Mouse (Mus musculus): ENCODE measurements around the gene Bcl10. TPM values are rescaled to one million over a fixed set of nuclear protein-coding genes. Genes with fewer than 3 reads are reported as not detected.
A peak's percentile ranks its signal among the peaks of the same experiment; 100 is the strongest.
"Not testable (repeated sequence)": the region's sequence is repeated elsewhere in the genome, so short reads cannot be mapped to it uniquely, and the experiment has no call there.

The Bcl10 gene
- polyA plus RNA-seq, 1 experiment from 2014 or later: 51.3 TPM

DNA sequence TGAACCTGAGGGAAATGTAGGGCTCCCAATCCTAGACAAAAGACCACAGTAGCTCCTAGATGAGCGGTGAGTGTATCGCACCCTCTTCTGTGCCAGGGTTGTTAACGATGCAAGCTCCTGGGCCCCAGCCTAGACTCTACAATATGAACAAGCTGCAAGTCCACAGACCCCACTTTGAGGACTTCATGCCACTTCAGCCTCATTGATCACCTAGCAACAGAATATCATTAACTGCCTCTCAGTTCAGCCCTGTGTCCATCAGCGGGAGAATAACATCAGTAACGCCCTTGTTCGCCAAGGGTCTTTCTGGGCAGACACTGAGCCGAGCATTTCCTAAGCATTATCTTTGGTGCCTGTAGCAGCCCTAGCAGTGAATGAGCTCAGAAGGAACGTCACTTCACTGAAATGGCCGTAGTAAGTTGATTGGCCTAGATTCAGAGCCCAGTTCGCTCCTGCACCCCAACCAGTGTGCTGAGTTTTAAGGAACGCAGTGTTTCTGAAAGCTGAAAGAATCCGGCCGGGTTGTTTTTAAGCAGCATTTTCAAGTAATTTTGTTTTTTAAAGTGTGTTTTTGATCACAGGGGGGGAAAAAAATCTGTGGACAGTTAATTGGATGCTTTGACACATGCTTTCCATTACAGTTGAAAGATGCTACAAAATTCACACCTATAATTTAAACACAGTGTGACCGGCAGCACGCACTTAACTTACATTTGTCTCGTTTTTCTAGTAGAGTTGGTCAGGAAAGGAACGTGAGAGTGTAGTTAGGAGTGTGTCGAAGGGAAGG lies 32.1 kb upstream of the Bcl10 start:
- peaks cover 6% of the 10 kb centered on the region; the same call in 1 of the 2 replicates for H3K36me3 ChIP-seq
- no peak overlapping the region for H3K9ac ChIP-seq
- WGBS: 58% methylated on average over 18 of the region's 18 CpGs
- no peak overlapping the region for H3K4me2 ChIP-seq (replicated peaks)
- H3K4me1 ChIP-seq: peaks cover 17% of the 10 kb centered on the region
- no peak for ATAC-seq (ENCODE audit: low FRiP score, low read depth)
- H3K9me3 ChIP-seq: no peaks in the 10 kb centered on the region
- no peak overlapping the region for H3K4me3 ChIP-seq
- peaks cover 5% of the 10 kb centered on the region; the same call in 1 of the 2 replicates for H3K27me3 ChIP-seq
- no peak overlapping the region for H3K27ac ChIP-seq

DNA sequence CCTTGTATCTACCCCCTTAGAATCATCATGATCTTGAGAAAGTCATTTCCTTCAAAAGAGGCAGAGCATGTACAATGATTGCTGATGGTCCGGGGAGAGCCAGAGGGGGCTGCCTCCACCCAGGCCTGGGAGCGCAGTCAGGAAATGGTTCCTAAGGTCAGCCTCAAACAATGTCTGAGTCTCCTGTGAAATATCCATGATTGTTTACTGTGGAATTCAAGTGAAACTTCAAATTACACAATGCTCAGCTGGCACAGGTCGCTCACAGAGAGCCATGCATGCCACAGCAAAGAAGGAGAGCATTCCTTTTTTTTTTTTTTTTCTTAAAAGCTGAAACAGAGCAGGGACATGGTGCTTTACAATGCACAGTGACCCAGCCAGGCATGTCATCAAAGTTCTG lies 30.2 kb upstream of the Bcl10 start:
- Histone ChIP-seq H3K4me1 (peaks cover 9% of the 10 kb centered on the region; the same call in 1 of the 2 replicates), H3K4me2 (replicated peaks) (no peak overlapping the region), H3K27ac (no peak overlapping the region), H3K9ac (no peak overlapping the region), H3K9me3 (no peaks in the 10 kb centered on the region), H3K36me3 (peaks cover 6% of the 10 kb centered on the region; the same call in 1 of the 2 replicates), H3K4me3 (no peak overlapping the region), H3K27me3 (peaks cover 5% of the 10 kb centered on the region; the same call in 1 of the 2 replicates)
- WGBS: 82% methylated on average over 3 of the region's 3 CpGs
- ATAC-seq (ENCODE audit: low FRiP score, low read depth): no peak

DNA sequence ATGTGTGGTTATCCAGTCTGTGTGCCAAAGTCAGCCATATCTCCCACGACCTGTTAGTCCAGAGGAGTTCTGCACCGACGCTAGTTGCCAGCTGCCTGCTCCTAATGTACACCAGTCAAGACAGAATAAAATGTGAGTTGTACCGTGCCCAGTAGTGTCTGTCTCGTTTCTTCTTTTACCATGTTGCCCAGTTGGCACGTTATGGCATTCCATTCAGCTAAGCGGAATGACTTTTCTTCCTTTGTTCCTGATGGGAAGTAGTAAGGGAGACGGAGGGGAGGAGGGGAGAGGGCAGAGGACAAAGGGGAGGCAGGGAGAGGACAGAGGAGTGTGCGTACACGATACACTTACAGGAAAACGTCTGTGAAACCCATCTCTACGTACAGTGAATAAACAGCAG lies 28.5 kb upstream of the Bcl10 start:
- Histone ChIP-seq H3K36me3 (peaks cover 6% of the 10 kb centered on the region; the same call in 1 of the 2 replicates), H3K27ac (no peak overlapping the region), H3K9me3 (no peaks in the 10 kb centered on the region), H3K27me3 (peaks cover 5% of the 10 kb centered on the region; the same call in 1 of the 2 replicates), H3K4me1 (peaks cover 9% of the 10 kb centered on the region; the same call in 1 of the 2 replicates), H3K4me2 (replicated peaks) (no peak overlapping the region), H3K4me3 (no peak overlapping the region), H3K9ac (no peak overlapping the region)
- 74% methylated on average over 12 of the region's 12 CpGs for WGBS
- ATAC-seq (ENCODE audit: low FRiP score, low read depth): no peak

DNA sequence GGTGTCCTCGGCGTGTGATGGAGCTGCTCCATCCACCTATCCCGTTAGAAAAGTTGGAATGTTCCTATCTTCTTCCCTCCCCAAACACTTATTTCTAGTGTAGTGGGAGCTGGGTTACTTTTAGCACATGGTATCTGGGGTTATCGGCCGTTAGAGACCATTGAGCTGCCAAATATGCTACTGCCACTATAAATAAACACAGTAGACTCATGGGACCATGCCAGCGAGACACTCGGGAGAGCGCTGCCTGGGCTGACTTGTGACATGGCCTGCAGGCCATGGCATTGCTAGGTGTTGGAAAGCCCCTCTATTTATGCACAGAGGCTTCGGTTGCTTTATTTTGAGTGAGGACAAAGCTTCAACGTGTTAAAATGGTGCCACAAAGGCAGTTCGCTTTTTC lies 24.9 kb upstream of the Bcl10 start:
- 81% methylated on average over 11 of the region's 11 CpGs for WGBS
- Histone ChIP-seq H3K27ac (no peak overlapping the region), H3K4me3 (no peak overlapping the region), H3K4me2 (replicated peaks) (no peak overlapping the region), H3K4me1 (no peaks in the 10 kb centered on the region), H3K9ac (no peak overlapping the region), H3K27me3 (no peaks in the 10 kb centered on the region), H3K36me3 (no peaks in the 10 kb centered on the region), H3K9me3 (no peaks in the 10 kb centered on the region)
- ATAC-seq (ENCODE audit: low FRiP score, low read depth): no peak

DNA sequence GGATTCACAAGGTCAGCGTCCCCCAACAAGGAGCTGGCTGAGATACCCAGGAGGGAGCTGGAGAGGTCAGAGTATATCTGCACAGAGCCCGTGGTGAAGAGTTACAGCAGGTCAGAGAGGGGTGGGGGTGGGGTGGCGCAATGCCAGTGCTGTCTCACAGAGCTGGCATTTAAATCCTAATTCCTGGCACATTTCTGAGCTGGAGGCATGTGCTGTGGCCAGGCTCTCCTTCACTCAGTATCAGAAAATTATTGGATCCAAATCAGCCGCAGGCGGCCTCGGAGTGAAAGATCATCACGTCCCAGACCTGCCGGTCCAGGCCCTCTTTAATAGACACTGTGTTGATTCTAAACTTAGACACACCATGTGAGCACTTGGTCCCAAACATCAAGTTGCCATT lies 22.8 kb upstream of the Bcl10 start:
- Histone ChIP-seq H3K9ac (no peak overlapping the region), H3K4me1 (no peaks in the 10 kb centered on the region), H3K4me2 (replicated peaks) (no peak overlapping the region), H3K27me3 (no peaks in the 10 kb centered on the region), H3K36me3 (no peaks in the 10 kb centered on the region), H3K4me3 (no peak overlapping the region), H3K27ac (no peak overlapping the region), H3K9me3 (no peaks in the 10 kb centered on the region)
- WGBS: 78% methylated on average over 8 of the region's 8 CpGs
- no peak for ATAC-seq (ENCODE audit: low FRiP score, low read depth)

DNA sequence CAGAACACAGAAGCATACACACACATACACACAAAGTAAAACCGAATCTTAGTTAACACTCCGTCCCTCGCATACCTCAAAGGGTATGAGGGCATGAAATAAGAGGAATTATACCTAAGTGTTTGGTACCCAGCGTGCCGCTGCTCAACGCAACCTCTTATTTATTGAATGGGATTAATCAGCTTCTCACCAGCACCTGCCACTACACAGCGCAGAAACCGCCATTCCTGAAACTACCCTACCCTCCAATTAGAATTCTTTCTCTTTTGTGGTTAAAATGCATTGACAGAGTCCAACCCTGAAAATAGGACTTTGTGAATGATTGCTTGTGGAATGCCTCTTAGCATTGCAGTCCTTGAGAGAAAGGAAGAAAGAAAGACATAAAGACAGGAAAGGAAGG lies 19.1 kb upstream of the Bcl10 start:
- Histone ChIP-seq H3K4me2 (replicated peaks) (no peak overlapping the region), H3K4me1 (0 out of 2 replicates have a peak, but pooled peaks cover 5% of the 10 kb centered on the region), H3K36me3 (no peaks in the 10 kb centered on the region), H3K9me3 (no peaks in the 10 kb centered on the region), H3K27me3 (no peaks in the 10 kb centered on the region), H3K9ac (no peak overlapping the region), H3K4me3 (no peak overlapping the region), H3K27ac (no peak overlapping the region)
- WGBS: 85% methylated on average over 8 of the region's 8 CpGs
- ATAC-seq (ENCODE audit: low FRiP score, low read depth): no peak

DNA sequence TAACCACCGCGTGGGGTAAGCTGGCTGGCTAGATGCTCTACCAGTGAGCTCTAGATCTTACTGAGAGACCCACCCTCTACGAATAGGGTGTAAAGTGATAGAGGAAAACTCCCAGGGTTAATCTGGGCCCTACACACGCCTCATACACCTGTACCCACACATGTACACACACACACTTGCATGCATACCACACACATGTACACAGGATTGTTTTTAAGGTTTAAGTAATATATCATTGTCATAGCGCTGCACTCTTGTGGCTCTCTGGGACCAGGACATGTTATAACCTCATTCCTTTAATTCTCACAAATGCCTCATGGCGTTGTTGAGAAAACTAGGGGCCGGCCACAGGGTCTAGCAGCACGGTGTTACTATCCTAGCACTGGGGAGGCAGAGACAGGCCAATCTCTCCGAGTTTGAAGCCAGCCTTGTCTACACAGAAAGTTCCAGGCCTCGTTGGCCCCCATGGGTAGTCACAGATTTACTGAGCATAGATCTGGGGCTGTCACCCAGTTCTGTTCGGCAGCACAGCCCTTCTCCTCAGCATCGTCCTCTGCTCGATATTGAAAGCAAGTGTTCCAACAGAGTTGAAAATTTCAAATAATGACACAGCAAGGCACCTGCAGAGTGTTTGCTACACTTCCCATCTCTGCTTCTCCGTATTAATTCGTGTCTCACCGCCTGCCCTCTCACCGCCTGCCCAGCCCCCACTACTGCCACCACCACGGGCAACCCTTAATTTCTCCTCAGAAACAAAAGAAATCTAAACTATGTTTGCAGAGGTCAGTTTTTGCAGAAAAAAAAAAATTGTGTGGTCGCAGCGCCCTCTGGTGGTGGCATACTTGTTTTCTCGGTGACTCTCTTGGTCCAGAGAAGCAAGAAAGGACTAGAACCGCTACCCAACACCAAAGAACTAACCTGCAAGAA lies 17.5 kb upstream of the Bcl10 start:
- Histone ChIP-seq H3K9ac (no peak overlapping the region), H3K36me3 (no peaks in the 10 kb centered on the region)
- peak; percentile 29; the same call in 1 of the 2 replicates for ATAC-seq (ENCODE audit: low FRiP score, low read depth)

DNA sequence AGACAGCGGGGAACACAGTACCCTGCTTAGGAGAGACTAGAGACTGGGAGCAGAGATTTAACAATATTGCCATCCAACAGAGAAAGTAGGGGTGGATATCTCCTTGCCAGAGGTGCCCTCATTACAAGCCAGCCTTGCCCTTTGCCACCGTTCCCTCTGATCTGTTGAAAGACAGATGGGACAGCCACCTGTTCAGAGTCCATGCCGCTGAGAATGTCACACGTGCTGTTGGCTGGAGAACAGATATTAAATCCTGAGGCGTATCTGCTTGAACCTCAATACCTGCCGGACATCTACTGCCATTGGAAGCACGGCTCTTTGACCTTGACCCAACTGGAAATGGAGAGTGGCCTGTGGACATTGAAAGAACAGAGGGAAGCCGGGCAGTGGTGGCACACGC lies 16.0 kb upstream of the Bcl10 start:
- 88% methylated on average over 9 of the region's 9 CpGs for WGBS
- ATAC-seq (ENCODE audit: low FRiP score, low read depth): no peak
- H3K36me3 ChIP-seq: no peaks in the 10 kb centered on the region

More for the DNA sequence above, 17.5 kb upstream of the Bcl10 start:
- H3K4me3 ChIP-seq: no peak overlapping the region
- WGBS: 51% methylated on average over 22 of the region's 22 CpGs
- 0 out of 2 replicates have a peak, but pooled peaks cover 5% of the 10 kb centered on the region for H3K4me1 ChIP-seq
- peak overlapping the region; percentile 53 for H3K4me2 ChIP-seq (replicated peaks)
- H3K27ac ChIP-seq: no peak overlapping the region
- no peaks in the 10 kb centered on the region for H3K27me3 ChIP-seq
- no peaks in the 10 kb centered on the region for H3K9me3 ChIP-seq

DNA sequence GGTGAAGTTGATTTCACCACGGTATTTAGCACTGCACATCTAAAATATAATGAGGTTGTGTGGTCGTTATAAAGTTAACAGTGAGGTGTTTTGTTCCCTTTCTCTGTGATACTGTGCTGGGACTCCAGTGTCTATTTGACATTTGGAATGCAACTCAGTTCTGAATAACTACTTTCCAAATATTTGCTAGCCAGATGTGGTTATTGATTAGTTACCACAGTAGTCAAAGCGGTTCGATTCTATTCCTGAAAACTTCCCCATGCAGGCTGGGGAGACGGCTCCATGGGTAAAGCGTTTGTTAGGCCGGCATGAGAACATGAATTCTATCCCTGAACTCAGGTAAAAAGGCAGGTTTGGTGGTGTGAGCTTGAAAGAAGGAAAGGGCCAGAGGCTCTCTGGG lies 10.1 kb upstream of the Bcl10 start:
- no peaks in the 10 kb centered on the region for H3K4me1 ChIP-seq
- H3K4me3 ChIP-seq: no peak overlapping the region
- 72% methylated on average over 7 of the region's 7 CpGs for WGBS
- no peaks in the 10 kb centered on the region for H3K36me3 ChIP-seq
- H3K4me2 ChIP-seq (replicated peaks): no peak overlapping the region
- no peak for ATAC-seq (ENCODE audit: low FRiP score, low read depth)
- H3K9me3 ChIP-seq: no peaks in the 10 kb centered on the region
- no peak overlapping the region for H3K9ac ChIP-seq
- no peaks in the 10 kb centered on the region for H3K27me3 ChIP-seq
- no peak overlapping the region for H3K27ac ChIP-seq

More for the DNA sequence above, 16.0 kb upstream of the Bcl10 start:
- H3K4me1 ChIP-seq: 0 out of 2 replicates have a peak, but pooled peaks cover 5% of the 10 kb centered on the region
- no peak overlapping the region for H3K9ac ChIP-seq
- H3K4me2 ChIP-seq (replicated peaks): no peak overlapping the region
- H3K9me3 ChIP-seq: no peaks in the 10 kb centered on the region
- no peak overlapping the region for H3K27ac ChIP-seq
- H3K4me3 ChIP-seq: no peak overlapping the region
- no peaks in the 10 kb centered on the region for H3K27me3 ChIP-seq

DNA sequence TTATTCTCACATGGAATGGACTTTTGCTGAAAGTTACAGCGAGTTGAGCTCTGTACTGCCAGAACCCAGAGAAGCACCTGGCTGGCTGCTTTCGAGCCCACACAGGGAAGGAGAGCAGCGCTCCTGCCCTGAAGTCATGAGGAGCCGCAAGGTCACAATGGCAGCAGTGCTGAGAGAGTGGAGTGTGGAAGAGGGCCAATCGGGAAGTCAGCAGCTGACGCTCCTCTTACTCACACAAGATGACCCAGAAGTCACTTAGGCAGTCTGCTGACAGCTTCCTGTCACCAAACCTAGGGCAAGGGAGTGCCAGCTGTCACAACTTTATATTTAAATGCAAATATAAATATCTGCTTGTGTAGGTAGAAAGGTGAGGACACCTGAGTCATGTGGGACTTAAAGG lies 9.3 kb upstream of the Bcl10 start:
- no peak overlapping the region for H3K9ac ChIP-seq
- H3K4me1 ChIP-seq: no peaks in the 10 kb centered on the region
- H3K9me3 ChIP-seq: peaks cover 2% of the 10 kb centered on the region
- no peaks in the 10 kb centered on the region for H3K27me3 ChIP-seq
- no peak overlapping the region for H3K4me2 ChIP-seq (replicated peaks)
- no peak overlapping the region for H3K4me3 ChIP-seq
- no peaks in the 10 kb centered on the region for H3K36me3 ChIP-seq
- no peak overlapping the region for H3K27ac ChIP-seq
- WGBS: 89% methylated on average over 6 of the region's 6 CpGs
- ATAC-seq (ENCODE audit: low FRiP score, low read depth): no peak

DNA sequence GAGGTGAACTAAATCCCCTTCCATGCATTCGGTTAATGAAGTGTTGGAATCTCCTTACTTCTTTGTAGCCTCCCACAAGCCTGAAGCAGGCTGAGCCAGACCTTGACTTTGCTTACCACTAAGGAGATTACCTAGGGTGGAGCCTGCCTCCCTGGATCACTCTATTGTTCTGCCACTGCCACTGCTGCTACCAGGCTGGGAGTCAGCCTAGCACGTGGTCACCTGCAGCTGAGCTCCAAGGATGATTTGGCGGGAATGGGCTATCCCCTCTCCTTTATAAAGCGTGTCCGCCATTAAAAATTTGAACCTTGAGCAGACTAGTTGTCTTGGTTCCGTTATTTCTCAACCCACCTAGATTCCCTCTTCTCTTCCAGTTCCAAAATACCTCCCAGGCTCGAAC lies 8.7 kb upstream of the Bcl10 start:
- not testable (repeated sequence) for ATAC-seq (ENCODE audit: low FRiP score, low read depth); H3K27ac ChIP-seq; H3K9ac ChIP-seq; H3K4me1 ChIP-seq; H3K27me3 ChIP-seq; H3K4me3 ChIP-seq; H3K9me3 ChIP-seq; H3K4me2 ChIP-seq (replicated peaks); H3K36me3 ChIP-seq
- WGBS: 70% methylated on average over 7 of the region's 7 CpGs

DNA sequence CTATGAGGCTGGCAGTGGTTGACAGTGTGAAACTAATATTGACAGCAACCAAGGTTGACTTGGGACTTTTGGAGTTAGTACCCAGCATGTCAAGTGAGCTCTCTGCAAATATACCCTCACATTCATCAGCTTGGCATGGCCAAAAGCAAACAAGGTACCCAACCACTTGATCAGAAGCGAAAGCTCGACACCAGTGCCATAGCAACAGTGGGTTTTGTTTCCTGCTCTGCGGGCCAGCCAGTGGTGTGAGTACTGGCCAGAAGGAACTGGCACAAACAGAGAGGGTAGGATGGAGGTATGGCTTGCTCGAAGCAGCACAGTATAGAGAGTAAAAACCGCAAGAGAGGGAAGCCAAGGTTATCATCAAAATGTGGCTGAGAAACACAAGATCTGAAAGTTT lies 6.2 kb upstream of the Bcl10 start:
- H3K4me3 ChIP-seq: no peak overlapping the region
- no peaks in the 10 kb centered on the region for H3K4me1 ChIP-seq
- H3K36me3 ChIP-seq: no peaks in the 10 kb centered on the region
- H3K9ac ChIP-seq: no peak overlapping the region
- no peaks in the 10 kb centered on the region for H3K27me3 ChIP-seq
- H3K4me2 ChIP-seq (replicated peaks): no peak overlapping the region
- no peak for ATAC-seq (ENCODE audit: low FRiP score, low read depth)
- 89% methylated on average over 5 of the region's 5 CpGs for WGBS
- H3K27ac ChIP-seq: no peak overlapping the region
- peaks cover 9% of the 10 kb centered on the region for H3K9me3 ChIP-seq
